Mouse (Mus musculus) neural tube, embryonic 11.5 days (tissue): Measurements from ENCODE around the gene Mad1l1. TPM values are rescaled to one million over a fixed set of nuclear protein-coding genes. Genes with fewer than 3 reads are reported as not detected.

ENCODE experiments used
- ATAC-seq: fragments of 200-750 bp; cut with Nextera tagmentation; 2 replicates; pipeline ENCODE4 v1.8.0; 2017; ENCODE audit warnings: moderate number of reproducible peaks, mild to moderate bottlenecking, moderate TSS enrichment, moderate library complexity; ENCODE audit not compliant: insufficient read depth, low FRiP score, low TSS enrichment
- DNase-seq: peaks from one replicate; pipeline ENCODE4 v3.0.0-alpha.2; 2015; ENCODE audit warnings: low spot score
- H3K27ac ChIP-seq: fragments of 300-500 bp; sonication (generic); 2 replicates; pipeline ENCODE4 v1.5.1; 2014; ENCODE audit warnings: low read depth, mild to moderate bottlenecking, low read length
- H3K27me3 ChIP-seq: fragments of 300-500 bp; sonication (generic); 2 replicates; pipeline ENCODE4 v1.6.1; 2014; ENCODE audit warnings: mild to moderate bottlenecking, low read length, mixed read lengths; ENCODE audit not compliant: control insufficient read depth, insufficient read depth
- H3K36me3 ChIP-seq: fragments of 300-500 bp; sonication (generic); 2 replicates; pipeline ENCODE4 v1.6.1; 2014; ENCODE audit warnings: mild to moderate bottlenecking, low read length, moderate library complexity, mixed read lengths; ENCODE audit not compliant: control insufficient read depth, insufficient read depth
- H3K4me1 ChIP-seq: fragments of 300-500 bp; sonication (generic); 2 replicates; pipeline ENCODE4 v1.6.1; 2014; ENCODE audit warnings: low read length, mixed read lengths; ENCODE audit not compliant: control insufficient read depth, insufficient read depth
- H3K4me2 ChIP-seq: fragments of 300-500 bp; sonication (generic); 2 replicates; pipeline ENCODE4 v1.6.1; 2014; ENCODE audit warnings: low read depth, mild to moderate bottlenecking, moderate library complexity
- H3K4me3 ChIP-seq: fragments of 300-500 bp; sonication (generic); 2 replicates; pipeline ENCODE4 v1.5.1; 2014; ENCODE audit warnings: low read depth, low read length
- H3K9ac ChIP-seq: fragments of 300-500 bp; sonication (generic); 2 replicates; pipeline ENCODE4 v1.6.1; 2014; ENCODE audit warnings: mild to moderate bottlenecking, low read length
- H3K9me3 ChIP-seq: fragments of 300-500 bp; sonication (generic); 2 replicates; pipeline ENCODE4 v1.6.1; 2016; ENCODE audit warnings: low read length; ENCODE audit not compliant: control insufficient read depth
- WGBS: fragments of 180-500 bp; shearing (Covaris S2); extraction: QIAGEN DNeasy Blood & Tissue Kit; methylation state at CpG from one replicate; pipeline ENCODE4 v1.1.7; 2014; 5-methylcytosine and 5-hydroxymethylcytosine counted together
- polyA plus RNA-seq: library from polyadenylated mRNA; unstranded; fragments of >200 nt; fragmentation: Nextera tagmentation; extraction: Ambion mirVana; gene quantifications from 2 replicates; pipeline ENCODE4 v1.2.1, GENCODE M21; 2014

Mad1l1 gene
- polyA plus RNA-seq, 1 experiment from 2014 or later: 51.9 TPM

DNA sequence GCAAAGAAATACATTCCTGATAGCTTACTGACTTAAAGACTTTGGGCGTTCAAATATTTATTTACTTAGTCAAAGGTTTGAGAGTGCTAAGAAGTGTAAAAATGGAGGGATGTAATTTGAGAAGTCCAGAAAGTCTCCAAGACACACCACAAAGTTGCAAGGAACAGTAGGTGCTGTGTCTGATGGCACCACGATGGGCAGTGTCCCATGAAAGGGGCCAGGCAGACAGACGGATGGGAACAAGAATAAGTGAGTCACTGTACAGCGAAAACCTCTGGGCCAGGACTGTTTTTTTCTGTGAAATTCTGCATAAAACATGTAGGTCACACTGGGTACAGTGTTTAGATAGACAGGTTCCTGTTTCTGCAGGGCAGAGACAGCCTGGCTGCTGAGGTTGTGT is 256.8 kb downstream of the Mad1l1 start:
- Histone ChIP-seq H3K9ac (no peak overlapping the region), H3K9me3 (no peaks in the 10 kb centered on the region), H3K27me3 (no peaks in the 10 kb centered on the region), H3K4me3 (no peak overlapping the region), H3K27ac (no peak overlapping the region), H3K4me2 (no peak overlapping the region), H3K36me3 (peaks cover 2% of the 10 kb centered on the region), H3K4me1 (no peaks in the 10 kb centered on the region)
- DNase-seq (no peak), ATAC-seq (no peak)
- 73% methylated on average over 4 of the region's 4 CpGs for WGBS

- ATAC-seq (no peak), DNase-seq (no peak)
- H3K36me3 ChIP-seq: peaks cover 2% of the 10 kb centered on the region
- WGBS: 87% methylated on average over 3 of the region's 3 CpGs
- H3K4me2 ChIP-seq: no peak overlapping the region
- H3K9ac ChIP-seq: no peak overlapping the region
- no peak overlapping the region for H3K4me3 ChIP-seq
- H3K27me3 ChIP-seq: no peaks in the 10 kb centered on the region
- H3K4me1 ChIP-seq: no peaks in the 10 kb centered on the region
- no peaks in the 10 kb centered on the region for H3K9me3 ChIP-seq
- no peak overlapping the region for H3K27ac ChIP-seq
Measured at GRCm38 (mm10) chr5:140062828-140063227, 258.5 kb downstream of the Mad1l1 start.

GRCm38 (mm10) chr5:140062316-140062715 is 259.0 kb downstream of the Mad1l1 start:
- Histone ChIP-seq H3K9me3 (no peaks in the 10 kb centered on the region), H3K36me3 (peaks cover 2% of the 10 kb centered on the region), H3K4me3 (no peak overlapping the region), H3K27ac (no peak overlapping the region), H3K27me3 (no peaks in the 10 kb centered on the region), H3K4me1 (no peaks in the 10 kb centered on the region), H3K4me2 (no peak overlapping the region), H3K9ac (no peak overlapping the region)
- 75% methylated on average over 3 of the region's 3 CpGs for WGBS
- no peak for ATAC-seq
- DNase-seq: no peak

DNA sequence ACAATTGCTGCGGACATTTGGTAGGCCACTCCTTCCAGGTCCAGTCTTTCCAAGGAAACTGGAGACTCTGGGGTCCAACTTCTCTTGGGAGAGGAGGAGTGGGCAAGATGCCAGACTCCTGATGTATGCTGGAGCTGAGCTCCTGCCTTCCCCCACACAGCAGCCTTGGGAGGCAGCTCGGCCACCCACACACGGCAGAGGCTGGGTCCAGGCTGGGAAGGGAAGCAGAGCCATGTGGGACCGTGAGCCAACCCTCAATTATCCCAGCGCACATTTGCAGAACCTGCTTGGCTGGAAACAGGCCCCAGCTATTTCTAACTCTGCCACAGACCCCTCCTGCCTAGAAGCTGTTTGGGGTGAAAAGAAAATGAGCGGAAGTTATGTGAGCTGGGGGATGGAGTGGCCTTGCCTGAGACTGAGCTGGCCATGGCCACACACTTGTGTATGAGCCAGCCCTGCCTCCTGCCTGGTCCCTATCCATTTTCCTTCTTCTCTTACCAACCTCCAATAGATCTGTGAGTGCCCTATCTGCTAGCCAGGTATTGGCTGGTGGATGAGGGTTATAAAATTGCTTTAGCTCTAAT is 260.0 kb downstream of the Mad1l1 start:
- H3K27ac ChIP-seq: no peak overlapping the region
- H3K9me3 ChIP-seq: no peaks in the 10 kb centered on the region
- no peak overlapping the region for H3K4me2 ChIP-seq
- H3K4me3 ChIP-seq: no peak overlapping the region
- H3K36me3 ChIP-seq: peaks cover 2% of the 10 kb centered on the region
- DNase-seq (no peak), ATAC-seq (no peak)
- no peaks in the 10 kb centered on the region for H3K4me1 ChIP-seq
- no peaks in the 10 kb centered on the region for H3K27me3 ChIP-seq
- WGBS: 86% methylated on average over 6 of the region's 6 CpGs
- H3K9ac ChIP-seq: no peak overlapping the region

GRCm38 (mm10) chr5:140056291-140056690 is 265.1 kb downstream of the Mad1l1 start:
- Histone ChIP-seq H3K27me3 (no peaks in the 10 kb centered on the region), H3K4me3 (no peak overlapping the region), H3K9me3 (no peaks in the 10 kb centered on the region), H3K4me1 (no peaks in the 10 kb centered on the region), H3K4me2 (no peak overlapping the region), H3K36me3 (no peaks in the 10 kb centered on the region), H3K27ac (no peak overlapping the region), H3K9ac (no peak overlapping the region)
- whole genome bisulfite sequencing: 92% methylated on average over 3 of the region's 3 CpGs
- no peak for DNase-seq
- ATAC-seq: no peak

GRCm38 (mm10) chr5:140055431-140055830 is 265.9 kb downstream of the Mad1l1 start:
- ATAC-seq: no peak
- no peak overlapping the region for H3K4me3 ChIP-seq
- H3K4me1 ChIP-seq: no peaks in the 10 kb centered on the region
- H3K27me3 ChIP-seq: no peaks in the 10 kb centered on the region
- H3K27ac ChIP-seq: no peak overlapping the region
- H3K9me3 ChIP-seq: no peaks in the 10 kb centered on the region
- no peak overlapping the region for H3K4me2 ChIP-seq
- H3K9ac ChIP-seq: no peak overlapping the region
- no peak for DNase-seq
- H3K36me3 ChIP-seq: no peaks in the 10 kb centered on the region
- WGBS: 88% methylated on average over 3 of the region's 3 CpGs

DNA sequence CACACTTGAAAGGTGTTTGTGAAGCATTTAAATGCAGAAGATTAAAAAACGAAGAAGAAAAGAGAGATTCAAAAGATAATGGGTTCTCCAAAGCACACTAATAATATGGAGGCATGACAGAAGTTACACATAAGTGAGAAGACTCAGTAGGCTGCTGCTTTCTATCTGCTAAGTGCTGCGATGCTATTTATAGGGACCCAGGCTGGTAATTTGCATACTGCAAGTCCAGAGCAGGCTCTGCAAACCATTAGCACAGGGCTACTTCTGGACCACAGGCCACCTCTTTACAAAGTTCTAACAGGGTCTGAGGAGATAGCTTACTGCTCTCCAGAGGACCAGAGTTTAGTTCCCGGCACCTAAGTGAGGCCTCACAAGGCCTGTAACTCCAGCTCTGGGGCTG is 267.7 kb downstream of the Mad1l1 start:
- no peaks in the 10 kb centered on the region for H3K9me3 ChIP-seq
- ATAC-seq: no peak
- no peak for DNase-seq
- no peak overlapping the region for H3K27ac ChIP-seq
- no peak overlapping the region for H3K9ac ChIP-seq
- 81% methylated on average over 3 of the region's 3 CpGs for WGBS
- no peaks in the 10 kb centered on the region for H3K36me3 ChIP-seq
- no peaks in the 10 kb centered on the region for H3K4me1 ChIP-seq
- H3K4me3 ChIP-seq: no peak overlapping the region
- no peak overlapping the region for H3K4me2 ChIP-seq
- H3K27me3 ChIP-seq: no peaks in the 10 kb centered on the region

DNA sequence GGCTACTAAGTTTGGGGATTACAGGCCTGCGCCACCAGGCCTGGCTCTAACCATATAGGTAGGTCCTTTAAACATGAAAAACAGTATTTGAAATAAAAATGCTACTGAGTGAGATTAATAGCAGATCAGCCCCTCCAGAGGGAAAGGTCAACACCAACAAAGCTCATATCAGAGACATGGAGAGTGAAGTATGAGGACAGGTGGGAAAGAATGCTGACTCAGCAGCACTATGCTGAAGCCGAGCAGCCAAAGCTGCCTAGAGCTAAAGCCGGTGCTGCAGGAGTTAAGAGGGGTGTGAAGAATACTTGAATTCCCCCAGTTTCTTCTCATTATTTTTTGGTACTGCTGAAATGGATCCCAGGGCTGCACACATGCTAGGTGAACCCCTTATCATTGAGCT is 268.9 kb downstream of the Mad1l1 start:
- Histone ChIP-seq H3K27ac (no peak overlapping the region), H3K4me1 (no peaks in the 10 kb centered on the region), H3K36me3 (no peaks in the 10 kb centered on the region), H3K27me3 (no peaks in the 10 kb centered on the region), H3K9ac (no peak overlapping the region), H3K9me3 (no peaks in the 10 kb centered on the region), H3K4me3 (no peak overlapping the region), H3K4me2 (no peak overlapping the region)
- no peak for ATAC-seq
- no peak for DNase-seq
- 83% methylated on average over 3 of the region's 3 CpGs for WGBS

- Histone ChIP-seq H3K27me3 (no peaks in the 10 kb centered on the region), H3K9me3 (no peaks in the 10 kb centered on the region), H3K27ac (no peak overlapping the region), H3K9ac (no peak overlapping the region), H3K4me3 (no peak overlapping the region), H3K4me1 (no peaks in the 10 kb centered on the region), H3K4me2 (no peak overlapping the region), H3K36me3 (no peaks in the 10 kb centered on the region)
- WGBS: 88% methylated on average over 2 of the region's 2 CpGs
- no peak for DNase-seq
- ATAC-seq: no peak
Measured at GRCm38 (mm10) chr5:140045453-140045852, 275.9 kb downstream of the Mad1l1 start.
